16 mouse cellular contexts compared by ENCODE assay signal in genomic region chr17:88268802-88269201, GRCm38 (mm10).
"Had no signal": no experiment of that assay in that cellular context is flagged by ENCODE, and none has a peak within 500 bp of the region (broad histone marks: within the 10 kb centered on the region; RNA-seq: fewer than 3 reads in every experiment).

No protein-coding gene starts in this region.

- H3K36me3 ChIP-seq: midbrain, embryonic 10.5 days; midbrain, embryonic 12.5 days; neural tube, embryonic 13.5 days; neural tube, embryonic 15.5 days; stomach, embryonic 15.5 days had no signal

- H3K9me3 ChIP-seq: neural tube, embryonic 15.5 days; stomach, embryonic 15.5 days had no signal

- H3K4me2 ChIP-seq: lung, embryonic 14.5 days; midbrain, embryonic 12.5 days; neural tube, embryonic 13.5 days; neural tube, embryonic 15.5 days; stomach, embryonic 15.5 days had no signal

- ATAC-seq: midbrain, embryonic 16.5 days had no signal

- H3K27ac ChIP-seq: midbrain, embryonic 10.5 days; midbrain, embryonic 12.5 days; neural tube, embryonic 13.5 days; neural tube, embryonic 15.5 days; stomach, embryonic 15.5 days had no signal

- H3K9ac ChIP-seq: lung, embryonic 14.5 days; midbrain, embryonic 12.5 days; neural tube, embryonic 13.5 days; neural tube, embryonic 15.5 days; stomach, embryonic 15.5 days had no signal

- H3K4me1 ChIP-seq: midbrain, embryonic 10.5 days; midbrain, embryonic 12.5 days; neural tube, embryonic 13.5 days; stomach, embryonic 15.5 days had no signal

- H3K27me3 ChIP-seq: midbrain, embryonic 12.5 days; neural tube, embryonic 15.5 days; stomach, embryonic 15.5 days had no signal

- H3K4me3 ChIP-seq: midbrain, embryonic 10.5 days; midbrain, embryonic 12.5 days; myocyte; neural tube, embryonic 13.5 days; neural tube, embryonic 15.5 days; stomach, embryonic 15.5 days had no signal

- DNase-seq: lung, adult 18-20 months; lung, embryonic 14.5 days; lung, postnatal 10 days; lung, postnatal 4 days; midbrain, embryonic 14.5 days; right cerebral cortex, postnatal 14 days; thymus, adult 18-20 months; thymus, postnatal 14 days; thymus, postnatal 36 days had no signal
